Mouse (Mus musculus) MEL (cell line): Measurements from ENCODE around the gene Slc38a2. TPM values are rescaled to one million over a fixed set of nuclear protein-coding genes. Genes with fewer than 3 reads are reported as not detected.

Experiments used
- DNase-seq: peaks from one replicate; pipeline ENCODE4 v3.0.0; 2011; ENCODE audit warnings: low read depth, low spot score
- H3K27ac ChIP-seq: 2 replicates; pipeline ENCODE4 v1.5.1; 2012; ENCODE audit warnings: low read depth, mild to moderate bottlenecking, control low read depth, low read length, moderate library complexity; ENCODE audit not compliant: control insufficient read depth
- H3K27me3 ChIP-seq, 2 experiments: fragments of 150-350 bp in 1 of 2; sonication (generic) in 1 of 2; 2 replicates each; pipeline ENCODE4 v1.6.1; 2012; ENCODE audit warnings: low read length in 2 of 2, mild to moderate bottlenecking in 2 of 2, improper control_type of control experiment in 1 of 2, moderate library complexity in 1 of 2; ENCODE audit not compliant: insufficient read depth in 2 of 2, control insufficient read depth in 1 of 2
- H3K36me3 ChIP-seq, 2 experiments: 2 replicates each; pipeline ENCODE4 v1.6.1; 2012 to 2014; ENCODE audit warnings: low read length in 2 of 2, improper control_type of control experiment in 1 of 2, inconsistent platforms in 1 of 2, mild to moderate bottlenecking in 1 of 2; ENCODE audit not compliant: insufficient read depth in 2 of 2, control insufficient read depth in 1 of 2
- H3K4me1 ChIP-seq, 2 experiments: fragments of 150-350 bp in 1 of 2; sonication (generic) in 1 of 2; 2 replicates each; pipeline ENCODE4 v1.6.1; 2012; ENCODE audit warnings: low read length in 2 of 2, improper control_type of control experiment in 1 of 2, mild to moderate bottlenecking in 1 of 2; ENCODE audit not compliant: insufficient read depth in 2 of 2, control insufficient read depth in 1 of 2
- H3K4me3 ChIP-seq, 2 experiments: fragments of 150-350 bp in 1 of 2; sonication (generic) in 1 of 2; 2 replicates each; pipeline ENCODE4 v1.5.1; 2012; ENCODE audit warnings: low read depth in 2 of 2, low read length in 2 of 2, mild to moderate bottlenecking in 2 of 2, moderate library complexity in 2 of 2, control low read depth in 1 of 2, improper control_type of control experiment in 1 of 2; ENCODE audit not compliant: control insufficient read depth in 1 of 2, insufficient read depth in 1 of 2
- H3K79me2 ChIP-seq: 2 replicates; pipeline ENCODE4 v1.6.1; 2012; ENCODE audit warnings: mild to moderate bottlenecking, low read length, moderate library complexity; ENCODE audit not compliant: control insufficient read depth, poor library complexity, insufficient read depth
- H3K9ac ChIP-seq: 2 replicates; pipeline ENCODE4 v1.6.1; 2012; ENCODE audit warnings: low read depth, mild to moderate bottlenecking, control low read depth, low read length, moderate library complexity; ENCODE audit not compliant: control insufficient read depth, poor library complexity, severe bottlenecking
- H3K9me3 ChIP-seq: fragments of 150-350 bp; sonication (generic); replicated peaks from 2 replicates; pipeline ENCODE4 v1.6.1; 2012; ENCODE audit warnings: mild to moderate bottlenecking, low read length, improper control_type of control experiment, moderate library complexity; ENCODE audit not compliant: insufficient read depth
- BHLHE40 ChIP-seq: IDR thresholded peaks from 2 replicates; pipeline ENCODE4 v1.6.1; 2012; ENCODE audit warnings: low read depth, mild to moderate bottlenecking, inconsistent platforms, low read length, improper control_type of control experiment, borderline replicate concordance
- CHD2 ChIP-seq: IDR thresholded peaks from 2 replicates; pipeline ENCODE4 v1.6.1; 2011; ENCODE audit warnings: low read length, improper control_type of control experiment
- CTCF ChIP-seq, 3 experiments: IDR thresholded peaks in 2 of 3; conservative IDR thresholded peaks in 1 of 3; 2 replicates each; pipeline ENCODE4 v1.5.1; 2011 to 2012; ENCODE audit warnings: low read length in 3 of 3, low read depth in 2 of 3, mild to moderate bottlenecking in 2 of 3, improper control_type of control experiment in 1 of 3, inconsistent platforms in 1 of 3, mixed read lengths in 1 of 3, moderate library complexity in 1 of 3; ENCODE audit not compliant: control insufficient read depth in 1 of 3, insufficient read depth in 1 of 3, poor library complexity in 1 of 3, severe bottlenecking in 1 of 3
- ELF1 ChIP-seq: IDR thresholded peaks from 2 replicates; pipeline ENCODE4 v1.6.1; 2014; ENCODE audit warnings: low read depth, mild to moderate bottlenecking, inconsistent platforms, low read length, improper control_type of control experiment, moderate library complexity
- EP300 ChIP-seq, 2 experiments: IDR thresholded peaks; 2 replicates each; pipeline ENCODE4 v1.6.1; 2011; ENCODE audit warnings: improper control_type of control experiment in 2 of 2, low read length in 2 of 2, low read depth in 1 of 2, mild to moderate bottlenecking in 1 of 2
- GATA1 ChIP-seq: IDR thresholded peaks from 2 replicates; pipeline ENCODE4 v1.6.1; 2011; ENCODE audit warnings: low read depth, low read length, improper control_type of control experiment
- HCFC1 ChIP-seq: IDR thresholded peaks from 2 replicates; pipeline ENCODE4 v1.6.1; 2012; ENCODE audit warnings: low read depth, mild to moderate bottlenecking, inconsistent platforms, low read length, improper control_type of control experiment, moderate library complexity
- KAT2A ChIP-seq: conservative IDR thresholded peaks from 2 replicates; pipeline ENCODE4 v1.6.1; 2012; ENCODE audit warnings: low read depth, low read length, improper control_type of control experiment, inconsistent platforms
- MAFK ChIP-seq: IDR thresholded peaks from 2 replicates; pipeline ENCODE4 v1.6.1; 2011; ENCODE audit warnings: low read depth, mild to moderate bottlenecking, low read length, improper control_type of control experiment, borderline replicate concordance
- MAX ChIP-seq: IDR thresholded peaks from 2 replicates; pipeline ENCODE4 v1.6.1; 2011; ENCODE audit warnings: low read length, improper control_type of control experiment
- MEF2A ChIP-seq: IDR thresholded peaks from 2 replicates; pipeline ENCODE4 v1.6.1; 2014; ENCODE audit warnings: low read depth, mild to moderate bottlenecking, inconsistent platforms, low read length, improper control_type of control experiment; ENCODE audit not compliant: poor library complexity, insufficient replicate concordance, severe bottlenecking; ENCODE audit errors: extremely low read depth
- MXI1 ChIP-seq: IDR thresholded peaks from 2 replicates; pipeline ENCODE4 v1.6.1; 2011; ENCODE audit warnings: mild to moderate bottlenecking, low read depth, low read length, improper control_type of control experiment
- MYC ChIP-seq: IDR thresholded peaks from 2 replicates; pipeline ENCODE4 v1.6.1; 2011; ENCODE audit warnings: low read depth, mild to moderate bottlenecking, low read length, improper control_type of control experiment, moderate library complexity
- POLR2A ChIP-seq, 2 experiments: IDR thresholded peaks; 2 replicates each; pipeline ENCODE4 v1.6.1; 2011 to 2012; ENCODE audit warnings: low read length in 2 of 2, mild to moderate bottlenecking in 2 of 2, control low read depth in 1 of 2, improper control_type of control experiment in 1 of 2, low read depth in 1 of 2, moderate library complexity in 1 of 2; ENCODE audit not compliant: control insufficient read depth in 1 of 2, insufficient read depth in 1 of 2, poor library complexity in 1 of 2
- RAD21 ChIP-seq: IDR thresholded peaks from 2 replicates; pipeline ENCODE4 v1.6.1; 2011; ENCODE audit warnings: mild to moderate bottlenecking, low read depth, low read length, improper control_type of control experiment
- RCOR1 ChIP-seq: IDR thresholded peaks from 2 replicates; pipeline ENCODE4 v1.6.1; 2012; ENCODE audit warnings: low read depth, mild to moderate bottlenecking, inconsistent platforms, low read length, improper control_type of control experiment
- SIN3A ChIP-seq: IDR thresholded peaks from 2 replicates; pipeline ENCODE4 v1.6.1; 2012; ENCODE audit warnings: low read length, improper control_type of control experiment, inconsistent platforms
- TCF12 ChIP-seq: IDR thresholded peaks from 2 replicates; pipeline ENCODE4 v1.6.1; 2014; ENCODE audit warnings: low read depth, mild to moderate bottlenecking, inconsistent platforms, low read length, improper control_type of control experiment, moderate library complexity
- USF2 ChIP-seq, 2 experiments: IDR thresholded peaks; 2 replicates each; pipeline ENCODE4 v1.6.1; 2011 to 2012; ENCODE audit warnings: improper control_type of control experiment in 2 of 2, low read length in 2 of 2, borderline replicate concordance in 1 of 2, inconsistent platforms in 1 of 2, low read depth in 1 of 2, mild to moderate bottlenecking in 1 of 2; ENCODE audit not compliant: insufficient read depth in 1 of 2
- polyA plus RNA-seq, 2 experiments: library from polyadenylated mRNA; stranded (reverse) in 1 of 2; unstranded in 1 of 2; fragments of >175 nt in 1 of 2; fragments of >200 nt in 1 of 2; gene quantifications; 2 replicates each; pipeline versions ENCODE4 v1.2.1 to v1.2.4; 2012; ENCODE audit warnings: low replicate concordance in 2 of 2, low read depth in 1 of 2; ENCODE audit not compliant: insufficient read length in 2 of 2, insufficient read depth in 1 of 2, missing spikeins in 1 of 2
- total RNA-seq: library from RNA; depleted of rRNA; stranded (reverse); fragments of 300-350 nt; gene quantifications from 2 replicates; pipeline ENCODE4 v1.2.3, GENCODE M21; 2012

The Slc38a2 gene
- total and polyA plus RNA-seq, 3 experiments = 80.6 to 590 (median 177) TPM

- Histone ChIP-seq H3K79me2 (no peaks in the 10 kb centered on the region; the same call in 1 of the 2 replicates), H3K36me3 (peaks cover 0 to 67% of the 10 kb centered on the region in 2 experiments; a peak in 2 of 4 replicates), H3K27ac (peak overlapping the region; percentile 94), H3K27me3 (no peaks in the 10 kb centered on the region), H3K9ac (peak overlapping the region; percentile 69), H3K4me3 (peak overlapping the region in 1 of 2 experiments; percentile 43; a peak in 1 of 4 replicates), H3K4me1 (peaks cover 50 to 65% of the 10 kb centered on the region in 2 experiments), H3K9me3 (no peaks in the 10 kb centered on the region)
- TF ChIP-seq SIN3A = no peak
- peak; percentile 3 to 63; a peak in 1 of 4 replicates for TF ChIP-seq EP300 (IDR thresholded peaks at IDR 0.05; ENCODE audit: low read depth in 1 of 2, low read length in 2 of 2)
- TF ChIP-seq BHLHE40 = peak; percentile 11; the same call in 1 of the 2 replicates
- 0 out of 2 replicates have a peak, but pooled peaks have one; percentile 6 for TF ChIP-seq HCFC1
- TF ChIP-seq MXI1 = no peak
- TF ChIP-seq TCF12 = peak; percentile 75; the same call in 1 of the 2 replicates
- TF ChIP-seq RCOR1 = peak; percentile 54
- peak; percentile 43; the same call in 1 of the 2 replicates for TF ChIP-seq MAX
- peak; percentile 37; the same call in 1 of the 2 replicates for TF ChIP-seq GATA1
- no peak for DNase-seq
These were observed 45.8 kb upstream of the Slc38a2 start for GRCm38 (mm10) chr15:96745299-96745698.

- Histone ChIP-seq H3K9me3 (no peaks in the 10 kb centered on the region), H3K9ac (peak overlapping the region; percentile 69), H3K4me1 (peaks cover 49 to 65% of the 10 kb centered on the region in 2 experiments), H3K27ac (peak overlapping the region; percentile 94), H3K79me2 (no peaks in the 10 kb centered on the region; the same call in 1 of the 2 replicates), H3K36me3 (peaks cover 0 to 67% of the 10 kb centered on the region in 2 experiments; a peak in 2 of 4 replicates), H3K27me3 (no peaks in the 10 kb centered on the region), H3K4me3 (peak overlapping the region; percentile 43 to 48)
- TF ChIP-seq CTCF (IDR thresholded peaks at IDR 0.05 in 2 of 3, conservative IDR thresholded peaks at IDR 0.05 in 1 of 3; ENCODE audit: control insufficient read depth in 1 of 3, insufficient read depth in 1 of 3, low read depth in 2 of 3, low read length in 3 of 3, poor library complexity in 1 of 3, severe bottlenecking in 1 of 3) = no peak
- no peak for TF ChIP-seq USF2 (IDR thresholded peaks at IDR 0.05; ENCODE audit: borderline replicate concordance in 1 of 2, insufficient read depth in 1 of 2, low read depth in 1 of 2, low read length in 2 of 2)
- TF ChIP-seq MEF2A = no peak
- peak in 1 of 2 experiments; percentile 6; a peak in 1 of 4 replicates for TF ChIP-seq EP300 (IDR thresholded peaks at IDR 0.05; ENCODE audit: low read depth in 1 of 2, low read length in 2 of 2)
- TF ChIP-seq GATA1 = 0 out of 2 replicates have a peak, but pooled peaks have one; percentile 16
- no peak for TF ChIP-seq HCFC1
- peak; percentile 56; the same call in 1 of the 2 replicates for TF ChIP-seq ELF1
- TF ChIP-seq CHD2 = no peak
- TF ChIP-seq MYC = 0 out of 2 replicates have a peak, but pooled peaks have one; percentile 30
- no peak for TF ChIP-seq MAX
- TF ChIP-seq RAD21 = no peak
- TF ChIP-seq KAT2A = no peak
- TF ChIP-seq MAFK = no peak
- TF ChIP-seq POLR2A (IDR thresholded peaks at IDR 0.05; ENCODE audit: control insufficient read depth in 1 of 2, insufficient read depth in 1 of 2, low read depth in 1 of 2, low read length in 2 of 2, poor library complexity in 1 of 2) = peak; percentile 0 to 23; a peak in 1 of 4 replicates
- DNase-seq = peak; percentile 83
These were observed 45.4 kb upstream of the Slc38a2 start for GRCm38 (mm10) chr15:96744882-96745296.
